Mouse (Mus musculus) hindbrain, embryonic 13.5 days (tissue): Measurements from ENCODE around the gene Gm13278. TPM values are rescaled to one million over a fixed set of nuclear protein-coding genes. Genes with fewer than 3 reads are reported as not detected.
A peak's percentile ranks its signal among the peaks of the same experiment; 100 is the strongest.
"Not testable (repeated sequence)": the region's sequence is repeated elsewhere in the genome, so short reads cannot be mapped to it uniquely, and the experiment has no call there.

Source experiments
- ATAC-seq: fragments of 200-750 bp; cut with Nextera tagmentation; 2 replicates; pipeline ENCODE4 v1.8.0; 2017; ENCODE audit warnings: moderate TSS enrichment; ENCODE audit not compliant: low FRiP score
- H3K27ac ChIP-seq: fragments of 300-500 bp; sonication (generic); 2 replicates; pipeline ENCODE4 v1.5.1; 2015; ENCODE audit warnings: inconsistent platforms, mild to moderate bottlenecking, moderate library complexity
- H3K27me3 ChIP-seq: fragments of 300-500 bp; sonication (generic); 2 replicates; pipeline ENCODE4 v1.6.1; 2015; ENCODE audit warnings: mild to moderate bottlenecking, inconsistent platforms
- H3K36me3 ChIP-seq: fragments of 300-500 bp; sonication (generic); 2 replicates; pipeline ENCODE4 v1.6.1; 2015; ENCODE audit warnings: mild to moderate bottlenecking, inconsistent platforms
- H3K4me1 ChIP-seq: fragments of 300-500 bp; sonication (generic); replicated peaks from 2 replicates; pipeline ENCODE4 v1.6.1; 2015; ENCODE audit warnings: inconsistent platforms
- H3K4me2 ChIP-seq: fragments of 300-500 bp; sonication (generic); 2 replicates; pipeline ENCODE4 v1.6.1; 2015; ENCODE audit warnings: inconsistent platforms, mild to moderate bottlenecking, moderate library complexity
- H3K4me3 ChIP-seq: fragments of 300-500 bp; sonication (generic); 2 replicates; pipeline ENCODE4 v1.5.1; 2015; ENCODE audit warnings: mild to moderate bottlenecking, inconsistent platforms
- H3K9ac ChIP-seq: fragments of 300-500 bp; sonication (generic); 2 replicates; pipeline ENCODE4 v1.6.1; 2015; ENCODE audit warnings: mild to moderate bottlenecking, inconsistent platforms
- H3K9me3 ChIP-seq: fragments of 300-500 bp; sonication (generic); 2 replicates; pipeline ENCODE4 v1.6.1; 2016; ENCODE audit warnings: inconsistent platforms
- WGBS: fragments of 180-500 bp; shearing (Covaris S2); methylation state at CpG from one replicate; pipeline ENCODE4 v1.1.7; 2015; 5-methylcytosine and 5-hydroxymethylcytosine counted together
- polyA plus RNA-seq: library from polyadenylated mRNA; unstranded; fragments of >200 nt; fragmentation: Nextera tagmentation; extraction: Ambion mirVana; gene quantifications from 2 replicates; pipeline ENCODE4 v1.2.1, GENCODE M21; 2015

Gene Gm13278
- polyA plus RNA-seq, 1 experiment from 2014 or later: not detected

- not testable (repeated sequence) for H3K27me3 ChIP-seq, H3K9me3 ChIP-seq, H3K9ac ChIP-seq, H3K4me1 ChIP-seq, H3K27ac ChIP-seq, H3K4me3 ChIP-seq, H3K36me3 ChIP-seq, ATAC-seq, H3K4me2 ChIP-seq
- no CpG with 5 or more reads among the region's 29 CpGs for WGBS
Measured at GRCm38 (mm10) chr4:88802954-88803353, 11.6 kb downstream of the Gm13278 start, which contains the start of gene Gm13287. TSS of gene Gm13287 (plus strand) at chr4:88803254.

GRCm38 (mm10) chr4:88805231-88805630 is 13.9 kb downstream of the Gm13278 start, which contains the start of gene Gm13288:
TSS of gene Gm13288 (plus strand) at chr4:88805531.
- Histone ChIP-seq H3K4me2 (peak within 1 kb of the TSS; percentile 48), H3K4me3 (peak within 1 kb of the TSS; percentile 22; the same call in 1 of the 2 replicates)
- ATAC-seq, H3K4me1 ChIP-seq, H3K27ac ChIP-seq, H3K27me3 ChIP-seq, H3K36me3 ChIP-seq, H3K9me3 ChIP-seq, H3K9ac ChIP-seq: not testable (repeated sequence)
- WGBS: no CpG with 5 or more reads among the region's 8 CpGs

DNA sequence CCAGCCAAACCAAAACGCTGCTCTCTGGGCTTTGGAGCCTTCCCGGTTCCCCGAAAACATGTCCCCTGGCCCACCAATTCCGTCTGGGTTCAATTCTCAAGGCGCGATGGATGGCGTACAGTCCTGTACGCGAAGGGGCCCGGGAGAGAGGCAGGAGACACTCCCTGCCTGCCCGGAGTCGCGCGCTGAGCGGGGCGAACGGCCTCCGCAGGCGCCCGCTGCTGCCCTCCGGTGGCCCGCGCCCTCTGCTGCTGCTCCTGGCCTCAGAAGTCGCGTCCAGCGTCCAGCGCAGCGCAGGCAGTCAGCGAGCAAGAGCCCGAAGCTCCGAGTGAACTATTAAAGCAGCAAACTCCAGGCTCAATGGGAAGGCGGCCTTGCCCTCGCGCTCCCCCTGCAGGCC is 14.4 kb downstream of the Gm13278 start:
- not testable (repeated sequence) for H3K9ac ChIP-seq, H3K27ac ChIP-seq, H3K36me3 ChIP-seq, H3K4me1 ChIP-seq, H3K9me3 ChIP-seq, ATAC-seq, H3K27me3 ChIP-seq
- Histone ChIP-seq H3K4me2 (peak overlapping the region; percentile 48), H3K4me3 (peak overlapping the region; percentile 22; the same call in 1 of the 2 replicates)
- 2% methylated on average over 12 of the region's 34 CpGs for WGBS

- WGBS: 74% methylated on average over 3 of the region's 3 CpGs
Measured at GRCm38 (mm10) chr4:88815928-88816327, 24.6 kb downstream of the Gm13278 start, which contains the start of gene Ifna7. TSS of gene Ifna7 (plus strand) at chr4:88816228.

GRCm38 (mm10) chr4:88819659-88820058 is 28.3 kb downstream of the Gm13278 start, which contains the start of gene Ifna11:
TSS of gene Ifna11 (plus strand) at chr4:88819959.
- H3K27me3 ChIP-seq: no peaks in the 10 kb centered on the region
- no peaks in the 10 kb centered on the region for H3K9me3 ChIP-seq
- H3K27ac ChIP-seq: no peak within 1 kb of the TSS
- no peak for ATAC-seq
- H3K4me3 ChIP-seq: no peak within 1 kb of the TSS
- H3K4me2 ChIP-seq: no peak within 1 kb of the TSS
- H3K4me1 ChIP-seq: no peaks in the 10 kb centered on the region
- H3K36me3 ChIP-seq: no peaks in the 10 kb centered on the region
- whole genome bisulfite sequencing: 97% methylated on average over 1 of the region's 1 CpGs
- H3K9ac ChIP-seq: no peak within 1 kb of the TSS

More at GRCm38 (mm10) chr4:88815928-88816327, 24.6 kb downstream of the Gm13278 start, which contains the start of gene Ifna7:
- Histone ChIP-seq H3K9ac (no peak within 1 kb of the TSS), H3K4me3 (no peak within 1 kb of the TSS), H3K9me3 (no peaks in the 10 kb centered on the region), H3K36me3 (no peaks in the 10 kb centered on the region), H3K4me2 (no peak within 1 kb of the TSS), H3K4me1 (no peaks in the 10 kb centered on the region), H3K27ac (no peak within 1 kb of the TSS), H3K27me3 (no peaks in the 10 kb centered on the region)
- ATAC-seq: no peak

DNA sequence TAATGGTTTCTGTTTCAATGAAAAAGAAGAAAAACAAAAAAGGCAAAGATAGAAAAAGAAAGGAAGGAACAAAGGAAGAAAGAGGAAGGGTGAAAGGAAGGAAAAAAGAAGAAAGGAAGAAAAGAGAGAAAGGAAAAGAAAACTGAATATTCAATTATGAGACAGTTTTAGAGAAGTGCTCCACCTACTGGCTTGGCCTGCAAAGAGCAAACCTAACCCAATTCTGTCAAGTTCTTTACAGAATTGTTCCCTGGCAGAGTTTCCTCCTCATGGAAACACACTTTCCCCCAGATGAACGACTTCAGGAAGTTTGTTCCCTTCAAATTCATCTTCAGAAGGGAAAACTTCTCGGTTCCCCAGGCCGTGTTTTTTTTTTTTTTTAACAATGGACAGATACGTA is 31.6 kb downstream of the Gm13278 start:
- H3K27ac ChIP-seq: no peak overlapping the region
- no peak overlapping the region for H3K9ac ChIP-seq
- no peak for ATAC-seq
- no peaks in the 10 kb centered on the region for H3K9me3 ChIP-seq
- H3K4me3 ChIP-seq: no peak overlapping the region
- H3K4me1 ChIP-seq: no peaks in the 10 kb centered on the region
- WGBS: 26% methylated on average over 4 of the region's 4 CpGs
- no peaks in the 10 kb centered on the region for H3K36me3 ChIP-seq
- no peak overlapping the region for H3K4me2 ChIP-seq
- H3K27me3 ChIP-seq: no peaks in the 10 kb centered on the region

DNA sequence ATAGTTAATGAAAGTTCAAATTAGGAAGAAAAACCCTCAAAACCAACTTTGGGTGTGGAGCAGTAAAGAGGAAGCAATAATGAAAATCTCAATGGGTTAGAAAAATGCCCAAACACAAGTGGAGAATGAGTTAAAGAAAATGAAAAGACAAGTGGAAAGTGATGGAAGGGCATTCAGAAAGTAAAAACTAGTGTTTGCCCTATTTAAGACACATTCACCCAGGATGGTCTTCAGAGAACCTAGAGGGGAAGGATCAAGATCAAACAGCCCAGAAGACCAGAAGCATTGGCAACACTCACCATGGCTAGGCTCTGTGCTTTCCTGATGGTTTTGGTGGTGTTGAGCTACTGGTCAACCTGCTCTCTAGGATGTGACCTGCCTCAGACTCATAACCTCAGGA is 35.8 kb downstream of the Gm13278 start, which contains the start of gene Ifna6:
Gene Ifna6 (plus strand): TSS at position 301 of the 400 bp plus-strand sequence.
- H3K36me3 ChIP-seq, H3K27ac ChIP-seq, H3K4me1 ChIP-seq, ATAC-seq, H3K4me2 ChIP-seq, H3K9me3 ChIP-seq, H3K27me3 ChIP-seq, H3K9ac ChIP-seq, H3K4me3 ChIP-seq: not testable (repeated sequence)

GRCm38 (mm10) chr4:88830523-88830922 is 39.2 kb downstream of the Gm13278 start:
- H3K4me2 ChIP-seq: no peak overlapping the region

GRCm38 (mm10) chr4:88835225-88835624 is 43.9 kb downstream of the Gm13278 start, which contains the start of gene Ifna5:
TSS of gene Ifna5 (plus strand) at chr4:88835525.
- not testable (repeated sequence) for ATAC-seq, H3K9me3 ChIP-seq, H3K4me3 ChIP-seq, H3K4me2 ChIP-seq, H3K9ac ChIP-seq, H3K27ac ChIP-seq, H3K27me3 ChIP-seq, H3K4me1 ChIP-seq, H3K36me3 ChIP-seq
- 88% methylated on average over 1 of the region's 1 CpGs for whole genome bisulfite sequencing

More at GRCm38 (mm10) chr4:88830523-88830922, 39.2 kb downstream of the Gm13278 start:
- Histone ChIP-seq H3K9me3 (no peaks in the 10 kb centered on the region), H3K9ac (no peak overlapping the region), H3K27me3 (no peaks in the 10 kb centered on the region), H3K4me3 (no peak overlapping the region), H3K27ac (no peak overlapping the region), H3K36me3 (no peaks in the 10 kb centered on the region), H3K4me1 (no peaks in the 10 kb centered on the region)
- no peak for ATAC-seq
- 23% methylated on average over 4 of the region's 4 CpGs for WGBS

DNA sequence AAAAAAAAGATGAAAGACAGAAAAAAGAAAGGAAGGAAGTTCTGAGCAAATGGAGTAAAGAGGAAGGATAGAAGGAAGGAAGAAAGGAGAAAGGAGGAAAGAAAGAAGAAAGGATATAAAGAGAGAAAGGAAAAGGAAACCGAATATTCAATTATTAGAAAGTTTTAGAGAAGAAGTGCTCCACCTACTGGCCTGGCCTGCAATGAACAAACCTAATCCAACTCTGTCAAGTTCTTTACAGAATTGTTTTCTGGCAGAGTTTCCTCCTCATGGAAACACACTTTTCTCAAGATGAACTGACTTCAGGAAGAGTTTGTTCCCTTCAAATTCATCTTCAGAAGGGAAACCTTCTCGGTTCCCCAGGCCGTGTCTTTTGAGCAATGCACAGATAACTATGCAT is 47.5 kb downstream of the Gm13278 start:
- Histone ChIP-seq H3K4me2 (no peak overlapping the region), H3K4me3 (no peak overlapping the region), H3K36me3 (no peaks in the 10 kb centered on the region), H3K9me3 (no peaks in the 10 kb centered on the region), H3K27ac (no peak overlapping the region), H3K27me3 (no peaks in the 10 kb centered on the region), H3K9ac (no peak overlapping the region), H3K4me1 (no peaks in the 10 kb centered on the region)
- ATAC-seq: no peak
- WGBS: 46% methylated on average over 3 of the region's 3 CpGs

- WGBS: 85% methylated on average over 3 of the region's 3 CpGs
- ATAC-seq: no peak
- H3K9ac ChIP-seq: no peak overlapping the region
- no peaks in the 10 kb centered on the region for H3K4me1 ChIP-seq
- no peak overlapping the region for H3K4me2 ChIP-seq
- no peaks in the 10 kb centered on the region for H3K27me3 ChIP-seq
- no peak overlapping the region for H3K4me3 ChIP-seq
- no peaks in the 10 kb centered on the region for H3K36me3 ChIP-seq
- H3K27ac ChIP-seq: no peak overlapping the region
- H3K9me3 ChIP-seq: no peaks in the 10 kb centered on the region
Measured at GRCm38 (mm10) chr4:88840058-88840457, 48.7 kb downstream of the Gm13278 start.

GRCm38 (mm10) chr4:88841438-88841911 is 50.1 kb downstream of the Gm13278 start, which contains the start of gene Ifna4:
TSS of gene Ifna4 (plus strand) at chr4:88841861.
- WGBS: 36% methylated on average over 2 of the region's 2 CpGs
- no peak for ATAC-seq

More at GRCm38 (mm10) chr4:88841438-88841911, 50.1 kb downstream of the Gm13278 start, which contains the start of gene Ifna4:
- no peaks in the 10 kb centered on the region for H3K36me3 ChIP-seq
- no peak within 1 kb of the TSS for H3K27ac ChIP-seq
- H3K4me1 ChIP-seq: no peaks in the 10 kb centered on the region
- no peaks in the 10 kb centered on the region for H3K9me3 ChIP-seq
- no peak within 1 kb of the TSS for H3K4me3 ChIP-seq
- no peaks in the 10 kb centered on the region for H3K27me3 ChIP-seq
- no peak within 1 kb of the TSS for H3K9ac ChIP-seq
- H3K4me2 ChIP-seq: no peak within 1 kb of the TSS
